Mouse (Mus musculus) heart, adult 2 months (tissue): ENCODE measurements at regions not wholly inside any gene's neighbourhood (a gene's known extent, or its start where the extent isn't known, plus 50 kb on each side); places are given as distances from the start of the nearest gene placed in this dataset.

ENCODE experiments used
- CTCF ChIP-seq: fragments of 200-600 bp; IDR thresholded peaks from 2 replicates; pipeline ENCODE4 v1.8.1; 2022; ENCODE audit warnings: antibody characterized with exemption, mild to moderate bottlenecking, moderate library complexity
- EP300 ChIP-seq: fragments of 200-500 bp; IDR thresholded peaks from 2 replicates; pipeline ENCODE4 v1.6.1; 2011; ENCODE audit warnings: low read depth, low read length, control low read depth; ENCODE audit not compliant: insufficient read depth
- POLR2A ChIP-seq: fragments of 200-500 bp; IDR thresholded peaks from 2 replicates; pipeline ENCODE4 v1.6.1; 2011; ENCODE audit warnings: mild to moderate bottlenecking, low read depth, low read length, control low read depth; ENCODE audit not compliant: insufficient read depth

GRCm38 (mm10) chr13:37579231-37579630 is 199.0 kb upstream of the Rreb1 start:
- no peak for TF ChIP-seq POLR2A
- TF ChIP-seq CTCF = no peak
- no peak for TF ChIP-seq EP300
